Mouse (Mus musculus): ENCODE data around the gene Fancl. TPM values are rescaled to one million over a fixed set of nuclear protein-coding genes. Genes with fewer than 3 reads are reported as not detected.

The Fancl gene
- total RNA-seq, 2 experiments from 2014 or later, result 8.5 to 9.1 TPM

DNA sequence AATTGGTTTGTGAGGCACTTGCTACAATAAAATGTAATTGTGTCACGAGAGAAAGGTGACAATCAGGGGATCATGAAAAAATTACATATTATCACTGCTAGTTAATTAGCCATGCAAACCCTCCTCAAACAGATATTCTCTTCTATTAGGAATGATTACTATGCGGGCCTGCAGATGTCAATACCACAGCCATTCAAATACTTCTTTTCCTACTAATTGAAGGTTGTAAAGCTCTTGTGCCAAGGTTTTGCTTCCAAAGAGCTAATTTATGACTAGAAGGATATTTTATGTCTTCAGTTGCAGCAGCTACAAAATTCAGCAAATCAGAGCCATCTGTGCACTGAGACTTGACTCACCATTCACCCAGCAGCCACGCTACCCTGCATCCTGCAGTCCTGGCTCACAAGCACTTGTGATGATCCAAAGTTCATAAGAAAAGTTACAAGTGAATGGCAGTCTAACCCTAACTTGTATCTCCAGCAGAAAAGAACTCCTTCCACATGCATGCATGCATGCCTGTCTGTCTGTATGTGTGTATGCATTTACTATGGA lies 95.8 kb downstream of the Fancl start:
- no peak for DNase-seq
- intact Hi-C loops (cut with DNase I), result no loop called here

DNA sequence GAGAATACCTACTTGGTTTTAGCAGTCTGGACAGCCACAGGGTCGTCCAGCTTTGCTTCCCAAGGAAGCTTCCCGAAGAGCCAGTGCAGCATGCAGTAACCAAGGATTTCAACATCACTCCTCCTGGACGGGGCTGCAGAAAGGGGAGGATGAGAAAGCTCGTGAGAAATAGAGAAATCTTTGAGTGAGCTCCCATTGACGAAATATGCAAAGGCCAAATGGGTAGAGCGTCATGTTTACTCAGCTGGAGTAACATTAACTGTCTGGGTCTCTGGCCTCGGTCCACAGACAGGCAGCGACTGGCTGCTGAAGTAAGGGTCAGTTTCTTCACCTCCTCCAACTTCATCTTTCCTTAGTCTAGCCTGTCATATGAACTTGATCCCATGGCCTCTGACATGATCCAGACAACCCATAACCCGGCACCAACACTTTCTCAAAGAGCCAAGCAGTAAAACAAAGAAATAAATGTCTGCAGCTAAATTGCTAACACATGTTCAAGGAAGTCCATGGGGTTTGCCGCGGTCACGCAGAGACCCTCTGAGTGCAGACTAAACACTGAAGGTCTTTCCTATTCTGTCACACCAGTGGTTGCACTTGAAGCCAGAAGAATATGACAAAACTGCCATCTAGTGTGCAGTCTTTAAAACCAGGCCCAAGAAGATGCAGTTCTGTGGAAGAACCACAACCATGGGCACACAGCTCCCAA lies 104.0 kb downstream of the Fancl start:
- intact Hi-C loops (cut with DNase I), result no loop called here
- peak; percentile 28 to 34 for DNase-seq

- DNase-seq, result no peak
- intact Hi-C loops (cut with DNase I), result no loop called here
Observed at GRCm38 (mm10) chr11:26495951-26496350, 110.0 kb downstream of the Fancl start.

DNA sequence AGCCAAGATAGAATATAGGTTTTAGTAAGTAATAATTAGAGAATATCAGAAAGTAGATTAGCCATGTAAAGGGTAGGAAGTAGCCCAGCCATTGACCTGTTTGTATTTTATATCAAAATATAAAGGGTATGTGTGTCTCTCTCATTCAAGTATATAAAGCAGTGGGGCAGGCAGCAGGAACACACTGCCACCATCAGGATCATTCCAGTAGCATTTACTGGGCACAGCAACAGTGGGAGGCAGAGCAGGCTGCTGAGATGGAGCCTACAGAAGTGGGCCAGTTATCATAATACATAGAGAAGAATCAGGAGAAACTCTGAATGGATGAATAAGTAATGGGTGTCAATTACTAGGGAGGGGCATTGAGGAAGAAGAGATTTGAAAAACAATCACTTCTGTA lies 127.7 kb downstream of the Fancl start:
- intact Hi-C loops (cut with DNase I), result no loop called here
- no peak for DNase-seq

GRCm38 (mm10) chr11:26516086-26516485 lies 130.2 kb downstream of the Fancl start:
- DNase-seq, result no peak

GRCm38 (mm10) chr11:26518991-26519390 lies 133.1 kb downstream of the Fancl start:
- DNase-seq, result peak in 1 of 2 experiments; percentile 3
- intact Hi-C loops (cut with DNase I), result no loop called here

More at GRCm38 (mm10) chr11:26516086-26516485, 130.2 kb downstream of the Fancl start:
- intact Hi-C loops (cut with DNase I), result no loop called here

Other genes starting within 250 kb of the Fancl start
- under 1 TPM in 1 of 2 experiments, not detected in 1; 0.37 TPM for gene 5730522E02Rik, start 175.4 kb upstream of the Fancl start, total RNA-seq (2021)
- not detected for gene Gm6899, start 207.1 kb downstream of the Fancl start, total RNA-seq (2021)
- 1 to 10 TPM; 6.7 to 9.2 TPM for gene Vrk2, start 207.9 kb downstream of the Fancl start, total RNA-seq (2021)